Mouse (Mus musculus) large intestine, adult 2 months (tissue): ENCODE measurements around the gene Tnfrsf23. TPM values are rescaled to one million over a fixed set of nuclear protein-coding genes. Genes with fewer than 3 reads are reported as not detected.
"Not testable (repeated sequence)": the region's sequence is repeated elsewhere in the genome, so short reads cannot be mapped to it uniquely, and the experiment has no call there.

Experiments used
- DNase-seq: peaks from one replicate; pipeline ENCODE4 v3.0.0-alpha.2; 2012; ENCODE audit warnings: low read depth, low spot score
- whole genome bisulfite sequencing: fragments of 180-500 bp; shearing (Covaris S2); methylation state at CpG from one replicate; pipeline ENCODE4 v1.1.7; 2018; 5-methylcytosine and 5-hydroxymethylcytosine counted together
- polyA plus RNA-seq: library from polyadenylated mRNA; depleted of rRNA; stranded (reverse); fragments of >200 nt; gene quantifications from 2 replicates; pipeline ENCODE4 v1.2.3, GENCODE M21; 2012

Tnfrsf23 gene
- polyA plus RNA-seq, 1 experiment: 1.1 TPM

GRCm38 (mm10) chr7:143686676-143687075, 1.0 kb upstream of the Tnfrsf23 start:
- not testable (repeated sequence) for DNase-seq
- WGBS: 91% methylated on average over 3 of the region's 3 CpGs

- DNase-seq: not testable (repeated sequence)
- WGBS: 55% methylated on average over 4 of the region's 4 CpGs
Measured at GRCm38 (mm10) chr7:143686191-143686590, 519 bp upstream of the Tnfrsf23 start.

- DNase-seq: not testable (repeated sequence)
- 62% methylated on average over 2 of the region's 2 CpGs for WGBS
Measured at GRCm38 (mm10) chr7:143684569-143684968, 1.1 kb downstream of the Tnfrsf23 start.

GRCm38 (mm10) chr7:143681566-143681965, 4.1 kb downstream of the Tnfrsf23 start:
- no peak for DNase-seq
- WGBS: 100% methylated on average over 1 of the region's 1 CpGs

GRCm38 (mm10) chr7:143680836-143681235, 4.8 kb downstream of the Tnfrsf23 start:
- DNase-seq: not testable (repeated sequence)
- WGBS: 70% methylated on average over 2 of the region's 2 CpGs

- DNase-seq: not testable (repeated sequence)
- 81% methylated on average over 2 of the region's 2 CpGs for WGBS
Measured at GRCm38 (mm10) chr7:143679650-143680049, 6.0 kb downstream of the Tnfrsf23 start.

GRCm38 (mm10) chr7:143666427-143667311, 19.0 kb downstream of the Tnfrsf23 start:
- no peak for DNase-seq

- no peak for DNase-seq
- 85% methylated on average over 2 of the region's 2 CpGs for WGBS
Measured at GRCm38 (mm10) chr7:143663470-143663869, 22.2 kb downstream of the Tnfrsf23 start.

- DNase-seq: no peak
Measured at GRCm38 (mm10) chr7:143660797-143661196, 24.9 kb downstream of the Tnfrsf23 start.

GRCm38 (mm10) chr7:143649769-143650346, 35.8 kb downstream of the Tnfrsf23 start:
- not testable (repeated sequence) for DNase-seq
- 49% methylated on average over 10 of the region's 10 CpGs for WGBS

GRCm38 (mm10) chr7:143649034-143649768, 36.5 kb downstream of the Tnfrsf23 start, which contains the start of gene Tnfrsf22:
Gene Tnfrsf22 (minus strand): TSS chr7:143649661.
- peak; percentile 44 for DNase-seq

GRCm38 (mm10) chr7:143643949-143644348, 41.7 kb downstream of the Tnfrsf23 start:
- WGBS: 90% methylated on average over 2 of the region's 2 CpGs
- not testable (repeated sequence) for DNase-seq

More at GRCm38 (mm10) chr7:143649034-143649768, 36.5 kb downstream of the Tnfrsf23 start, which contains the start of gene Tnfrsf22:
- 4% methylated on average over 39 of the region's 39 CpGs for WGBS

GRCm38 (mm10) chr7:143636674-143637073, 49.0 kb downstream of the Tnfrsf23 start:
- WGBS: 59% methylated on average over 1 of the region's 1 CpGs
- DNase-seq: no peak

GRCm38 (mm10) chr7:143631503-143631902, 54.2 kb downstream of the Tnfrsf23 start:
- no peak for DNase-seq
- WGBS: 62% methylated on average over 2 of the region's 2 CpGs

GRCm38 (mm10) chr7:143629501-143629900, 56.2 kb downstream of the Tnfrsf23 start:
- 5% methylated on average over 1 of the region's 1 CpGs for WGBS
- no peak for DNase-seq

GRCm38 (mm10) chr7:143628540-143628939, 57.1 kb downstream of the Tnfrsf23 start, which contains the start of gene Tnfrsf26:
Gene Tnfrsf26 (minus strand): TSS chr7:143628722.
- DNase-seq: no peak

GRCm38 (mm10) chr7:143627555-143628286, 58.0 kb downstream of the Tnfrsf23 start:
- WGBS: 64% methylated on average over 10 of the region's 10 CpGs
- DNase-seq: no peak

More at GRCm38 (mm10) chr7:143628540-143628939, 57.1 kb downstream of the Tnfrsf23 start, which contains the start of gene Tnfrsf26:
- whole genome bisulfite sequencing: 77% methylated on average over 1 of the region's 1 CpGs

GRCm38 (mm10) chr7:143626178-143626577, 59.5 kb downstream of the Tnfrsf23 start:
- WGBS: 71% methylated on average over 2 of the region's 2 CpGs
- no peak for DNase-seq

- DNase-seq: no peak
- 62% methylated on average over 5 of the region's 5 CpGs for WGBS
Measured at GRCm38 (mm10) chr7:143625151-143625550, 60.5 kb downstream of the Tnfrsf23 start.
